Mouse (Mus musculus) erythroblast, embryonic 14.5 days (primary cell): ENCODE results near the gene Limch1.

Experiments used
- GATA1 ChIP-seq: IDR thresholded peaks from 2 replicates; pipeline ENCODE4 v1.6.1; 2012; ENCODE audit warnings: low read length, inconsistent platforms, mixed read lengths
- TAL1 ChIP-seq: IDR thresholded peaks from 3 replicates; pipeline ENCODE4 v1.6.1; 2012; ENCODE audit warnings: low read length, inconsistent platforms, mixed read lengths

GRCm38 (mm10) chr5:66918316-66919305 is 173.0 kb downstream of the Limch1 start:
- no peak for TF ChIP-seq TAL1
- no peak for TF ChIP-seq GATA1
